Mouse (Mus musculus): ENCODE results near the gene Mrpl41. TPM values are rescaled to one million over a fixed set of nuclear protein-coding genes. Genes with fewer than 3 reads are reported as not detected.
"Not testable (repeated sequence)": the region's sequence is repeated elsewhere in the genome, so short reads cannot be mapped to it uniquely, and the experiment has no call there.

Gene Mrpl41
- polyA plus RNA-seq, 1 experiment, result 61.1 TPM

DNA sequence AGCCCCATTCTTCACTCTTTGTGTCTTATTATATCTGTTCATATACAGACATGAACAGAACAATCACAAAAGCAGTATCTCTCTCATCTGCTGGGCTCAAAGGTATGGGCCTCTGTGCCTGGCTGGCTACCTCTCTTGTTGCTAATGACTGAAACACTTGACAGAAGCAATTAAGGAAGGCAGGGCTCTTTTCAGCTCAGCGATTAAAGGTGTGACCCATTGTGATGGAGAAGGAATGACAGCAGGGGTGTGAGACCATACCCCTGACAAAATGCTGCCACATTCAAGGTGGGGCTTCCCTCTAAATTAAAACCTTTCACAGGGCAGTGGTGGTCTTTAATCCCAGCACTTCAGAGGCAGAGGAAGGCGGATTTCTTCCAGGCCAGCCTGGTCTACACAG is 12.9 kb upstream of the Mrpl41 start:
- no peak overlapping the region for H3K27ac ChIP-seq (ENCODE audit: control insufficient read depth, insufficient read depth, low read depth, low read length, poor library complexity)
- TF ChIP-seq POLR2A (IDR thresholded peaks at IDR 0.05; ENCODE audit: borderline replicate concordance, control insufficient read depth, low read depth, low read length) (no peak), CTCF (IDR thresholded peaks at IDR 0.05; ENCODE audit: control insufficient read depth, insufficient read depth, low read length) (no peak)
- no peaks in the 10 kb centered on the region for H3K4me1 ChIP-seq (ENCODE audit: control insufficient read depth, insufficient read depth, low read length)
- H3K4me3 ChIP-seq (replicated peaks; ENCODE audit: control insufficient read depth, low read depth, low read length), result no peak overlapping the region
- WGBS, result 78% methylated on average over 2 of the region's 2 CpGs

GRCm38 (mm10) chr2:24976960-24977359 is 2.1 kb upstream of the Mrpl41 start:
- H3K4me3 ChIP-seq (replicated peaks; ENCODE audit: control insufficient read depth, low read depth, low read length), result peak overlapping the region; percentile 41
- 27% methylated on average over 5 of the region's 5 CpGs for WGBS
- TF ChIP-seq POLR2A (IDR thresholded peaks at IDR 0.05; ENCODE audit: borderline replicate concordance, control insufficient read depth, low read depth, low read length), result no peak; the same call in 1 of the 2 replicates
- no peak for TF ChIP-seq CTCF (IDR thresholded peaks at IDR 0.05; ENCODE audit: control insufficient read depth, insufficient read depth, low read length)
- H3K4me1 ChIP-seq (ENCODE audit: control insufficient read depth, insufficient read depth, low read length), result no peaks in the 10 kb centered on the region
- H3K27ac ChIP-seq (ENCODE audit: control insufficient read depth, insufficient read depth, low read depth, low read length, poor library complexity), result peak overlapping the region; percentile 13; the same call in 1 of the 2 replicates

DNA sequence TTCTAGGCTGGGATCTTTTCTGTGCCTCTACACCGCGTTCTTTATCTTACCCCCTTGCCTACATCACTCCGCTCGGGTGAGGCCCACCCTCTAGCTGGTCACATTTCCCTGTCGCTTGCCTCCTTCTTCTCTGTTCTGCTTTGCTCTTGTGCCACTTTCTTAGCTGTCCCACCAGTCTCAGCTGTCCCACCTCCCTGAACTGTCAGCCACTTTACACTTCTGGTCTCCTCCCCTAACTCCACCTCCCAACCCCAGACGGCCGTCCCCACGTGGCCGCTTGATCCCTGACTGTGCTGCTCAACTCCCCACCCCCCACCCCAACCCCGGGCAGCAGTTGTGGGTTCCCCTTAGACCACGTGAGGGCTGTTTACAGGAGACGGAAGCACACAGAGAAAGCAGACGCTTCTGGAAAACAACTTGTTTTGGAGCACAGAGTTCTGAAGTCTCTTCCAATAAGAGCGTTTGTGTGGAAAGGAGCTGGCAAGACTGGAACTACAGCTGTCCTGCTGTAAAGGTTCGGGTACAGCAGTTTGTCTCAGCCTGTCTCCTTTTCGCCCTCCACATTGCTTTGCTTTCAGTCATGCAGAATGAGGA is 903 bp upstream of the Mrpl41 start, which contains the start of gene Pnpla7:
Pnpla7 (plus strand) TSS at position 330 of the 594 bp plus-strand sequence.
- Histone ChIP-seq H3K4me3 (replicated peaks; ENCODE audit: control insufficient read depth, low read depth, low read length) (peak within 1 kb of the TSS; percentile 76), H3K4me1 (ENCODE audit: control insufficient read depth, insufficient read depth, low read length) (no peaks in the 10 kb centered on the region), H3K27ac (ENCODE audit: control insufficient read depth, insufficient read depth, low read depth, low read length, poor library complexity) (peak within 1 kb of the TSS; percentile 91)
- TF ChIP-seq POLR2A (IDR thresholded peaks at IDR 0.05; ENCODE audit: borderline replicate concordance, control insufficient read depth, low read depth, low read length) (no peak; the same call in 1 of the 2 replicates), CTCF (IDR thresholded peaks at IDR 0.05; ENCODE audit: control insufficient read depth, insufficient read depth, low read length) (no peak; the same call in 1 of the 2 replicates)
- WGBS, result 0% methylated on average over 16 of the region's 16 CpGs

DNA sequence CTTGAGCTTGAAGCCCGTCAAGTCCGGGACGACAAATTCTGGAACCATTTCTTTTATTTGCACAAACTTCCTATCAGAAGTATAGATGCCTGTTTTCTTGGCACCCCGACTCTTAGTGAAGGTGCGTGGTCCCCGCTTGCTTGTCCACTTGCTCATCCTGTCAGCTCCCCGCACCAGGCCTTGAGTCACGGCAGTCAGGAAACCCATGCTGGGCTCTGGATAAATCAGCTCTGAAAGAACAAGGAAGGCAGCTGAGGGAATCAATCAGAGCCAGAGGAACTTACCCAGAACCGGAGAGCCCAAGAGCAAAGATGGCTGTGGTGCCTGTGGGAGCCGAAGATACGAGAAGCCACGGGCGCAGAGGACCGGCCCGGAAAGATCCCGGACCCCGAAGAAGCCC is 446 bp downstream of the Mrpl41 start:
- not testable (repeated sequence) for H3K4me1 ChIP-seq (ENCODE audit: control insufficient read depth, insufficient read depth, low read length)
- H3K4me3 ChIP-seq (replicated peaks; ENCODE audit: control insufficient read depth, low read depth, low read length), result peak overlapping the region; percentile 76
- WGBS, result 1% methylated on average over 17 of the region's 17 CpGs
- peak overlapping the region; percentile 91 for H3K27ac ChIP-seq (ENCODE audit: control insufficient read depth, insufficient read depth, low read depth, low read length, poor library complexity)

GRCm38 (mm10) chr2:24970386-24970785 is 4.5 kb downstream of the Mrpl41 start:
- no peaks in the 10 kb centered on the region for H3K4me1 ChIP-seq (ENCODE audit: control insufficient read depth, insufficient read depth, low read length)
- H3K27ac ChIP-seq (ENCODE audit: control insufficient read depth, insufficient read depth, low read depth, low read length, poor library complexity), result no peak overlapping the region
- no peak overlapping the region for H3K4me3 ChIP-seq (replicated peaks; ENCODE audit: control insufficient read depth, low read depth, low read length)
- WGBS, result 40% methylated on average over 4 of the region's 4 CpGs
- TF ChIP-seq POLR2A (IDR thresholded peaks at IDR 0.05; ENCODE audit: borderline replicate concordance, control insufficient read depth, low read depth, low read length) (no peak), CTCF (IDR thresholded peaks at IDR 0.05; ENCODE audit: control insufficient read depth, insufficient read depth, low read length) (no peak)

DNA sequence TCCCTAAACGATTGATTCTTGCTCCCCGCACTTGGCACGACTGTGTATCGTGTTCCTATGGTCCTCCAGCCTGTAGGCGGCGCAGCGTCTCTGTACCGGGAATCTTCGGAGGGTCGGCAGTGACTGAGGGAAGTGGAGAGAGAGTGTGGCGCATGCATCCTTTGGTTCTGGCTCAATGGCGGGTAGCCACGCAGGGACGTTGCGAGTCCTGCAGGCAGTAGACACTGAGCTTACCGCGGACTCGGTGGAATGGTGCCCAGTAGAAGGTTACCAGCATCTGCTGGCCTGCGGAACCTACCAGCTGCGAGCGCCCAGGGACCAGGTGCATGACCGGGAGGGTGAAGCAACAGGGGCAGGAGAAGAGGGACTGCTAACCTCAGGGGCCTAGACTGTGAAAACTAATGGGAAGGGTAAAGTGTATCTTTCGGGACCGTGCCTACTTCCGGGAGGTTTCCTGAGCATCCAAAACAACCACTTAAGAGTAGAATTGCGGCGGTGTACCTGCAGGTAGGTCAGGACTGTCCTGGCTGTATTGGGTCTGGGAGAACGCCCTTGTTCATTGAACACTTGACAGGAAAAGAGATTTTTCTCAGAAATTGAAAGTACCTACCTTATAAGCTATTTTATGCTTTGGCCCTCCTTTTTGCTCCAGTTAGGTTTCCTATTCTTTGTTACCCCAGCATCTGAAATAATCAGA is 12.4 kb downstream of the Mrpl41 start, which contains the start of gene Dph7:
Dph7 (plus strand) TSS at position 97 of the 697 bp plus-strand sequence.
- WGBS, result under 1% methylated on average over 28 of the region's 28 CpGs
- TF ChIP-seq CTCF (IDR thresholded peaks at IDR 0.05; ENCODE audit: control insufficient read depth, insufficient read depth, low read length) (peak; percentile 93), POLR2A (IDR thresholded peaks at IDR 0.05; ENCODE audit: borderline replicate concordance, control insufficient read depth, low read depth, low read length) (peak; percentile 81; the same call in 1 of the 2 replicates)
- 0 out of 2 replicates have a peak within 1 kb of the TSS, but pooled peaks have one; percentile 0 for H3K27ac ChIP-seq (ENCODE audit: control insufficient read depth, insufficient read depth, low read depth, low read length, poor library complexity)

DNA sequence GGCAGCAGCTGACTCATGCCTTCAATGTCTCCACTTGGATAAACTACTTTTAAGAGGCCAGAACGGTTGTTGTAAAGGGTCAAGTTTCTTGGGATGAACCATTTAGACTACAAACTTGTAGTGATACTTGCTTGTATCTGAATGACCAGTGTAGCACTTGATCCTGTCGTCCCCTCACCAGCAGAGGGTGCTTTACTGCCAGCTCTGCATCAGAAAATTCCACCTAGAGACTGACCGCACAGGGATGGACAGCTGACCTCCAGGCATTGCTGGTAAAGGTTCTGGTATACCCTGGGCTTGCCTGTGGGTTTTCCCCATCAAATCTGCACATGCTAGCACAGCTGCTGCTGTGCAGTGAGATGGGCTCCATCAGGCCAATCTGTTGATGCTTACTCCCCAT is 14.0 kb downstream of the Mrpl41 start:
- 56% methylated on average over 3 of the region's 3 CpGs for WGBS
- Histone ChIP-seq H3K4me1 (ENCODE audit: control insufficient read depth, insufficient read depth, low read length) (no peaks in the 10 kb centered on the region), H3K4me3 (replicated peaks; ENCODE audit: control insufficient read depth, low read depth, low read length) (no peak overlapping the region), H3K27ac (ENCODE audit: control insufficient read depth, insufficient read depth, low read depth, low read length, poor library complexity) (no peak overlapping the region)
- TF ChIP-seq CTCF (IDR thresholded peaks at IDR 0.05; ENCODE audit: control insufficient read depth, insufficient read depth, low read length) (peak; percentile 64), POLR2A (IDR thresholded peaks at IDR 0.05; ENCODE audit: borderline replicate concordance, control insufficient read depth, low read depth, low read length) (no peak)

More for the DNA sequence above, 12.4 kb downstream of the Mrpl41 start, which contains the start of gene Dph7:
- Histone ChIP-seq H3K4me1 (ENCODE audit: control insufficient read depth, insufficient read depth, low read length) (no peaks in the 10 kb centered on the region), H3K4me3 (replicated peaks; ENCODE audit: control insufficient read depth, low read depth, low read length) (peak within 1 kb of the TSS; percentile 87)

- Histone ChIP-seq H3K4me3 (replicated peaks; ENCODE audit: control insufficient read depth, low read depth, low read length) (no peak overlapping the region), H3K4me1 (ENCODE audit: control insufficient read depth, insufficient read depth, low read length) (no peaks in the 10 kb centered on the region; the same call in 1 of the 2 replicates), H3K27ac (ENCODE audit: control insufficient read depth, insufficient read depth, low read depth, low read length, poor library complexity) (no peak overlapping the region)
- WGBS, result 62% methylated on average over 4 of the region's 4 CpGs
- TF ChIP-seq POLR2A (IDR thresholded peaks at IDR 0.05; ENCODE audit: borderline replicate concordance, control insufficient read depth, low read depth, low read length), result no peak
- no peak for TF ChIP-seq CTCF (IDR thresholded peaks at IDR 0.05; ENCODE audit: control insufficient read depth, insufficient read depth, low read length)
These were observed 22.3 kb downstream of the Mrpl41 start for GRCm38 (mm10) chr2:24952537-24953055.
